Mouse (Mus musculus) ovary, postnatal 14 days (tissue): ENCODE results near the gene Gatad1.
A peak's percentile ranks its signal among the peaks of the same experiment; 100 is the strongest.
"Not testable (repeated sequence)": the region's sequence is repeated elsewhere in the genome, so short reads cannot be mapped to it uniquely, and the experiment has no call there.

Experiments used
- DNase-seq: peaks from one replicate; pipeline ENCODE4 v3.0.0; 2022; ENCODE audit warnings: low spot score

Gatad1 gene

DNA sequence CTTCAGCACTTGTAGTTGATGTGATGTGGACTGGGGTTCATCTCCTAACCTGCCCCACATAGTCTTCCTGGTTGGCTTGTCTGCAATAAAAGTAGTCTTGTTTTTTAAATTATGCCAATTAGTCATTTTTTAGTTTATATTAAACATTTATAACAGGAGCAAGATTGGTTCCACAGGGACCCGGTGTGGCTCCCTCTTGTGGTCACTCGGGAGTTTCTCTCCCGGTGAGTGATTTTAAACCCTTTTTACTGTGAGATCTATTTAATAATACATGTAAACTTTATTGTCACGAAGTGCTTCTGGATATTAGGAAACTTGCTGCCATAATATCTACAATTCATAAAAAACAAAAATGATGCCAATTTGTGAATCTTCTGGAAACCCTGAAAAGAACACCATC lies 23.0 kb downstream of the Gatad1 start:
- no peak for DNase-seq

DNA sequence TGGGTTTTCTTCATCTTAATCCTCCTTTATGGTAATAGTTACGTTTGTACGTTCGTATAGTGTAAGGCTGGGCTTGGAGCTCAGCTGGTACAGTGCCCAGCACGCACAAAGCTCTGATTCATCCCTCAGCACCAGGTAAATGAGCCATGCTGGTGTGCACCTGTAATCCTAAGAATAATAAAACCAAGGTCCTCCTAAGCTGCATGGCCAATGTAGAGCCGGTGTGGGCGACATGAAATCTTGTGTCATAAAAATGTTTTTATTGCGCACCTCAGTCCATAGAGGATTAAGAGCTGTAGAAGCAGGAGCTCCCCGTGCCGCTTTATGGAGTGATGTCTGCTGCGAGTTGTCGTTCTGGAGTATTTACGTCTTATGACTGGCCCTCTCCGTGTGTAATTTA lies 23.7 kb downstream of the Gatad1 start:
- no peak for DNase-seq

DNA sequence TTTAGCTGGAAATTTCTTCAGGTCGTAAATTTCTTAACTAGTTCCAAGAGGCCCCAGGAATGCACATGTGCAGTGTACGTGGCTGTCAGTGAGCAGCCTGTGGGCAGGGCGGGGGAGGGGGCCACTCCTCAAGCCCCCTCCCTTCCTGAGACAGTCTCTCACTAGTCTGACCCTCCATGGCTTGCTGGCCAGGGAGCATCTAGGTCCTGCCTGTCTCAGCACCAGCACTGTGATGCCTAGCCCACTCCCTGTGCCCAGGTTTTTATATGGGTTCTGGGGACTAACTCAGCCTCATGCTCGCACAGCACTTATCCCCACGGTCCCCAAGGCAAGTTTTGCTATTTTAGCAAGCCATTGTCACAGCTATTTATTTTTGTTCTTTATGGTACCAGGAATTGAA lies 24.7 kb downstream of the Gatad1 start:
- no peak for DNase-seq

DNA sequence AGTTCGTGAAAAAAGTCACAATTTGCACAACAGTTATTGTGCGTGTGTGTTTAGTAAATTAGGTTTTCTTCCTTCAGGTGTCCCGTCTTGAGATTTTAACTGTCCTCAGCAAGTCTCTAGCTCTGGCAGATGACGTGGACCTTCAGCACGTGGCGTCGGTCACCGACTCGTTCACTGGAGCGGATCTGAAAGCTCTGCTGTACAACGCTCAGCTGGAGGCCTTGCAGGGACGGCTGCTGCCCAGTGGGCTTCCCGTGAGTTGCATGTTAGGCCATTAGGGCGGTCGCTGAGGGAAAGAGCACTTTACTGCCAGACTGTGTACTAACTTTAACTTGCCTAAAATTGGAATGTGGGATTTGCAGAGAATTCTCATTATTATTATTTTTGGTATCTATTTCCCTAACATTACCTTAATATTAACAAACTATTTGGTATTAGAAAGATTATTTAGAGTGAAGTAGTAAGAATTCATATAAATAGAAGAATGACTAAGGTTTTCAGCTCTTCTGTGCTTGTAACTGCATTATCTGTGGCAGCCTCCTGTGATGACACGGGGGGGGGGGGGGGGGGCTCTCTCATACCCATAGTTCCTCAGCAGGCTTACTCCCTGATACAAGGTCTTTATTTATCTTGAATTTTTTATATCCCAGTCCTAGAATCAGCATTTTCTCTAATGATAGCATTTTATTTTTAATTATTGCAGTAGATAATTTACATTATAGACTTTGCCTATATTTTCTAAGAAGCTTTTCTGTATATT lies 25.3 kb downstream of the Gatad1 start:
- DNase-seq, result no peak

DNA sequence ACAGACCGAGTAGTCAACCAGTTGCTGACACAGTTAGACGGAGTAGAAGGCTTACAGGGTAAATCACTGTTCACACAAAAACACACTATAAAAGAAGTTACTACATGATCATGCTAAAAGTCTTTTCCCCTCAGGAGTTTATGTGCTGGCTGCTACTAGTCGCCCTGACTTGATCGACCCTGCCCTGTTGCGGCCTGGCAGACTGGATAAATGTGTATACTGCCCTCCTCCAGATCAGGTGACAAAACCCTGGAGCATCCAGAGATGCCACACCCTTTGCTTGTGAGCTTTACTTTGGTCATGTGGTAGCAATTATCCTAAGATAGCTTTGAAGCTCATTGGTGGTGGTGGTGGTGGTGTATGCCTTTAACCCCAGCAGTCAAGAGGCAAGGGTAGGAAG lies 26.9 kb downstream of the Gatad1 start:
- no peak for DNase-seq

DNA sequence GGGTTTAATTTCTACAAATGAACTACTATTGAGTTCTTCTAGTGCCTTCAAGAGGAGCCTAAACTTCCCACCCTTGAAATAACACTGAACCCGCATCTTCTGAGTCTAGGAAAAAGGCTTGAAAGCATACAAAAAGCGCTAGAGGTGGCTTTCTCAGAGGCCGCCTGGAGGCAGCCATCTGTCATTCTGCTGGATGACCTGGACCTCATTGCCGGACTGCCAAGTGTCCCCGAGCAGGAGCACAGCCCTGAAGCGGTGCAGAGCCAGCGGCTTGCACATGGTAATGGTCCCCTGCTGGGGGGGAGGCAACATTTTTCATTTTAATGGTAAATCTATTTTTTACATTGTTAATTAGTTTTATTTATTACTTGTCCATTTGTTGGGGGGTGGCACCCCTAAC lies 36.5 kb downstream of the Gatad1 start:
- DNase-seq, result no peak

DNA sequence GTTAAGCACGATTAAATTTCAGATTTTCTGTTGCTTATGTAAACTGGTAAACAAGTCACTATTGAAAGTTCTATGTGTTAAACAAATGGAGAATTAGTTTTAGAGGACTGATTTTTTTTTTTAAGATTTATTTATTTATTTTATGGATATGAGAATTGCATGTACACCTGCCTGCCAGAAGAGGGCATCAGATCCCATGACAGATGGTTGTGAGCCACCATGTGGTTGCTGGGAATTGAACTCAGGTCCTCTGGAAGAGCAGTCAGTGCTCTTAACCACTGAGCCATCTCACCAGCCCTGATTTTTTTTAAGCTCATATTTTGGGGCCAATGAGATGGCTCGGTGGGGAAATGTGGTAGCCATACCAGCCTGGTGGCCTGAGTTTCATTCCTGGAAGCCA lies 45.1 kb downstream of the Gatad1 start:
- DNase-seq, result not testable (repeated sequence)

DNA sequence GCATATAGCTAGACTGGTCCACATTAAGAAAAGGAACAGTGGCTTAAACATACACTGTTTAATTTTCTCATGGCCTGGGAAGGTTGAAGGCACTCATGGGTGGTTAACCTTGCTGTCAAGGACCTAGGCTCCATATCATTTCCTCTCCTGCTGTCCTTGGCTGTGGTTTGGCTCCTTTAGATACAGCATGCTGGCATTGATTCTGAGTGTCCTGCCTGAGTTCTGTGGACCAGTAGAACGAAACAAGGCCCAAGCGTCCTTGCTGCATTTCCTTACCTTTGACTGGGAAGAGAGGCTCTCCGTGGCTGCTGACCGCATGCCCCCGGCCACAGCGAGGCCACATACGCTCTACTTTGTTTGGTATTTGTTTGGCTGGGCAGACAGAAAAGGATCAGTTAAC lies 47.7 kb downstream of the Gatad1 start:
- no peak for DNase-seq

DNA sequence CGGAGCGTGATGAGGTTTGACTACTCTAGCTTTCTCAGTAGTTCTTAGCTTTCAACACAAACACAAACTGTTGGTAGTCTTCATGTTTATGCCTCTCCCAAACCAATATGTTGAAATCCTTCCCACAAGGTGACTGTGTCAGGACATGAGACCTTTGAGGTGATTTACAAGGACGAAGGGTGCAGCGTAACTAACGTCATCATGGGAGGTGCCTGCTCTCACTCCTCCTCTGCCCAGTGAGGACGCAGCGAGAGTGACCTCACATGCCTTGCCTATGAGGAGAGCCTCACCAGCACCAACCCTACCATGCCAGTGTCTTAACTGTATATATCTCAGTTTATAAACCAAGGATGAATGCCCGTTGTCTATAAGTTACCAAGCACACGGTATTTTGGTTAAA lies 49.9 kb downstream of the Gatad1 start:
- no peak for DNase-seq

DNA sequence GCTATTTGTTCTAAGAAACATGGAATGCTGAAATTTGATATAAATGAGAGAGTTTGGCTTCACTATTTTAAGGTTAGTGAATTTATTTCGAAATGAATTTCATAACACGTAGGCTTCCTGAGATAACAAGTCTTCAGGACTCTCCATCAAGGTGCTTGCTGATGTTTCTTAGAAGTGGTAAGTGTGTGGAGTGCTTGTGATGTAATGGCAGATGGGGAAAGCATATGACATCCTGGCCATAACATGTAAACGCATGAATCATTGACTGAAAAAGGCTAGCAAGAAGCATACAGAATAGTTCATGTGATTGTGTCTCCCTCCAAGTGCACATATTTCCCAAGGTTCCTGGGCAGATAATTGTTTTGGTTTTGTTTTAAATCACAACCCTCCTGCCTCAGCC lies 56.2 kb downstream of the Gatad1 start:
- DNase-seq, result no peak

DNA sequence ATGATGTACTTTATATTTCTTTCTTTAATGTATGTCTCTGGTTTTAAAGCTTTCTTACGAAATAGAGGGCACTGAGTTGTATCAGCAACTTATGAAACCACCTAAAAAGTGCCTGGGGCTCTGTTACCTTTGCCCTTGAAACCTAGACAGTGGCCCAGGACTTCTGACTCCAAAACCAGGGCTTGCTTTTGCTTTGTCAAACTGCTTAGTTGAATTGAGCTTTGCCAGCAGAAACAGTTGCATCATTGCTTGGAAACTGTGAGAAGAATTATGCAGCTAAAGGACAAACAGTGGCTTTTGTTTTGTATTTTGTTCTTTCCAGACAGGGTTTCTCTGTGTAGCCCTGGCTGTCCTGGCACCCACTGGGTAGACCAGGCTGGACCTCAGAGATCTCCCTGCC lies 56.7 kb downstream of the Gatad1 start:
- no peak for DNase-seq

DNA sequence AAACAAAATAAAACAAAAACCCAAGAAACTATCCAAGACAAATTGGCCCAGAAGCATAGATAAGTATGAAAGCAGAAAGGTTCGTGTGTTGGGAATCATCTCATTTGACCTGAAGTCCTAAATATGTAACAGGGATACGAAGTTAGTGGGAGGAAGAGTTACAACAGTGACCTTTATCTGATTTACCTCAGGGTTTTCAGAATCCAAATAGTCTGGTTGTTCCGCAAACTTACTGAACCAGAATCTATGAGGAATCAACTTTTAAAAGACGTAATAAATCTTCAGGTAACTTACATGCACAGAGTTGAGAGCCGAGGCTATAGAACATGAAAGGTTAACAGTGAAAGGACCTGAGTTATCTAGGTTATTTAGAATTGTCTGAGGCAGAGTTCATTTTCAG lies 58.2 kb downstream of the Gatad1 start:
- DNase-seq, result no peak

DNA sequence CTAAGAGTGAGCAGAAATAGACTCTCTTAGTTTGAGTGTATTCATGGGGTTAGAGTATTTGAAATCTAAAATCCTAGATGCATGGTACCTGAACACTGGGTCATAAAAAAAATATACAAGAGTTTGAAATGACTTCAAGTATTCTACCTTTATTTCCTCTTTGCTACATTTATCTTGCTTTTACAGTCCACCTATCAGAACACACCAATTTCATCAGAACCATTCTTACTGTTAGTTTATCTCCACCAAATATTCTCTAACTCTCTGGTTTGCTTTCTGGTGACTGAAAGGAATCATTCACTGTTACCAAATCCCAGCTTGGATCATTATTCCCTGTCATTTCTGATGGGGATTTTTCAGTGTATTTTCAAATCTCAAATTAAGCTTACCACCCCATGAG lies 59.8 kb downstream of the Gatad1 start:
- no peak for DNase-seq

DNA sequence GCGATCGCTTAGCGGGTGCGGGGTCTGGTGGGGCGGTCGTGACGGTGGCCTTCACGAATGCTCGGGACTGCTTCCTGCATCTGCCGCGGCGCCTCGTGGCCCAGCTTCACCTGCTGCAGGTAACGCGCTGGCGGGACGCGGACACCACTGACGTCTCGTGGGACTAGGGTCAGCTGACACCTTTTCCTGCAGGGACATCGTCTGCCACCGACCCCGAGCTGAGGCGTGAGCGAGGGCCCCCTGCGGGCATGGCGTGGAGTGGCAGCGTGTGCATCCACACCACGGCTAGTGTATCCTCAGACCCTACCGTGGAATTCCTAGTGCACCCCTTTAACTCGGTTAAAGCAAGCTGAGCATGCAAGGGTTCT lies 60.6 kb downstream of the Gatad1 start, which contains the start of gene Rbm48:
Rbm48 (minus strand) TSS at position 187 of the 368 bp plus-strand sequence.
- peak; percentile 68 for DNase-seq

DNA sequence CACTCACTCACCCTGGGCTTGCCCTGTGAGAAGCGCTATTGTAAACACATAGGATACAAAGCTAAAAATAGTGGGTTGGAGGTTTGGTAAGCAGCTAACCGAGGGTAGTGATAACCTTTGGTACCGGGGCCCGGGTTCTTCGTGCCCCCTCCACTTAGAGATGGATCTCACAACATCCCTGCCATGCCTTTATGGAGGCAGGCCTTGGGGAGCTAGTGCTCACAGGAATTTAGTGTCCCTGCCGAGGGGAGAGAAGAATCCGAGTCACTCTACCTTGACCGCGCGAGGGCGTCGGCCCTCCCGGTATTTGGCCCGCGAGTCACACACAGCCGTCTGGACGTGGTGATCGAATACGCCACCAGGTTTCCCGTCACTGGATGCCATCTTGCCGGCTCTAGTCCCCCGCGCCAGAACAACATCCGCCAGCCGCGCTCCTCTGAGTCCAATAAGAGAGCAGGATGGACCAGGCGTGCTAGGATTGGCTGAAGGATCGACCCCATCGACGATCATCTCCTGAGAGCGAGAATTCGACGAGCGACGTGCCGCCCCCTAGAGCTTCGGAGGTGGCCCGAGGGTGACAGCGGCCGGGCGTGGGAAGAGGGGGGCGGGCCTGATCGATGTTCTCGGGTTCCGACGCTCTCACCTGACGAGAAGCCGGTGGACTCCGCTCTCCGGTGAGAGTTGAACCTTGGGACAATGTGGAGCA lies 61.1 kb downstream of the Gatad1 start, which contains the start of gene Pex1:
Pex1 (plus strand) TSS at position 374 of the 706 bp plus-strand sequence.
- DNase-seq, result peak; percentile 88
